Mouse (Mus musculus) MEL (cell line): ENCODE results near the gene Il16. TPM values are rescaled to one million over a fixed set of nuclear protein-coding genes. Genes with fewer than 3 reads are reported as not detected.

ENCODE experiments used
- DNase-seq: peaks from one replicate; pipeline ENCODE4 v3.0.0; 2011; ENCODE audit warnings: low read depth, low spot score
- H3K27ac ChIP-seq: 2 replicates; pipeline ENCODE4 v1.5.1; 2012; ENCODE audit warnings: low read depth, mild to moderate bottlenecking, control low read depth, low read length, moderate library complexity; ENCODE audit not compliant: control insufficient read depth
- H3K27me3 ChIP-seq, 2 experiments: fragments of 150-350 bp in 1 of 2; sonication (generic) in 1 of 2; 2 replicates each; pipeline ENCODE4 v1.6.1; 2012; ENCODE audit warnings: low read length in 2 of 2, mild to moderate bottlenecking in 2 of 2, improper control_type of control experiment in 1 of 2, moderate library complexity in 1 of 2; ENCODE audit not compliant: insufficient read depth in 2 of 2, control insufficient read depth in 1 of 2
- H3K36me3 ChIP-seq, 2 experiments: 2 replicates each; pipeline ENCODE4 v1.6.1; 2012 to 2014; ENCODE audit warnings: low read length in 2 of 2, improper control_type of control experiment in 1 of 2, inconsistent platforms in 1 of 2, mild to moderate bottlenecking in 1 of 2; ENCODE audit not compliant: insufficient read depth in 2 of 2, control insufficient read depth in 1 of 2
- H3K4me1 ChIP-seq, 2 experiments: fragments of 150-350 bp in 1 of 2; sonication (generic) in 1 of 2; 2 replicates each; pipeline ENCODE4 v1.6.1; 2012; ENCODE audit warnings: low read length in 2 of 2, improper control_type of control experiment in 1 of 2, mild to moderate bottlenecking in 1 of 2; ENCODE audit not compliant: insufficient read depth in 2 of 2, control insufficient read depth in 1 of 2
- H3K4me3 ChIP-seq, 2 experiments: fragments of 150-350 bp in 1 of 2; sonication (generic) in 1 of 2; 2 replicates each; pipeline ENCODE4 v1.5.1; 2012; ENCODE audit warnings: low read depth in 2 of 2, low read length in 2 of 2, mild to moderate bottlenecking in 2 of 2, moderate library complexity in 2 of 2, control low read depth in 1 of 2, improper control_type of control experiment in 1 of 2; ENCODE audit not compliant: control insufficient read depth in 1 of 2, insufficient read depth in 1 of 2
- H3K79me2 ChIP-seq: 2 replicates; pipeline ENCODE4 v1.6.1; 2012; ENCODE audit warnings: mild to moderate bottlenecking, low read length, moderate library complexity; ENCODE audit not compliant: control insufficient read depth, poor library complexity, insufficient read depth
- H3K9ac ChIP-seq: 2 replicates; pipeline ENCODE4 v1.6.1; 2012; ENCODE audit warnings: low read depth, mild to moderate bottlenecking, control low read depth, low read length, moderate library complexity; ENCODE audit not compliant: control insufficient read depth, poor library complexity, severe bottlenecking
- H3K9me3 ChIP-seq: fragments of 150-350 bp; sonication (generic); replicated peaks from 2 replicates; pipeline ENCODE4 v1.6.1; 2012; ENCODE audit warnings: mild to moderate bottlenecking, low read length, improper control_type of control experiment, moderate library complexity; ENCODE audit not compliant: insufficient read depth
- CHD2 ChIP-seq: IDR thresholded peaks from 2 replicates; pipeline ENCODE4 v1.6.1; 2011; ENCODE audit warnings: low read length, improper control_type of control experiment
- CTCF ChIP-seq, 3 experiments: IDR thresholded peaks in 2 of 3; conservative IDR thresholded peaks in 1 of 3; 2 replicates each; pipeline ENCODE4 v1.5.1; 2011 to 2012; ENCODE audit warnings: low read length in 3 of 3, low read depth in 2 of 3, mild to moderate bottlenecking in 2 of 3, improper control_type of control experiment in 1 of 3, inconsistent platforms in 1 of 3, mixed read lengths in 1 of 3, moderate library complexity in 1 of 3; ENCODE audit not compliant: control insufficient read depth in 1 of 3, insufficient read depth in 1 of 3, poor library complexity in 1 of 3, severe bottlenecking in 1 of 3
- ELF1 ChIP-seq: IDR thresholded peaks from 2 replicates; pipeline ENCODE4 v1.6.1; 2014; ENCODE audit warnings: low read depth, mild to moderate bottlenecking, inconsistent platforms, low read length, improper control_type of control experiment, moderate library complexity
- ETS1 ChIP-seq: IDR thresholded peaks from 2 replicates; pipeline ENCODE4 v1.6.1; 2012; ENCODE audit warnings: low read depth, mild to moderate bottlenecking, inconsistent platforms, low read length, improper control_type of control experiment, moderate library complexity
- GABPA ChIP-seq: IDR thresholded peaks from 2 replicates; pipeline ENCODE4 v1.6.1; 2012; ENCODE audit warnings: low read depth, mild to moderate bottlenecking, inconsistent platforms, low read length, improper control_type of control experiment, moderate library complexity
- GATA1 ChIP-seq: IDR thresholded peaks from 2 replicates; pipeline ENCODE4 v1.6.1; 2011; ENCODE audit warnings: low read depth, low read length, improper control_type of control experiment
- HCFC1 ChIP-seq: IDR thresholded peaks from 2 replicates; pipeline ENCODE4 v1.6.1; 2012; ENCODE audit warnings: low read depth, mild to moderate bottlenecking, inconsistent platforms, low read length, improper control_type of control experiment, moderate library complexity
- JUND ChIP-seq: IDR thresholded peaks from 2 replicates; pipeline ENCODE4 v1.6.1; 2011; ENCODE audit warnings: low read depth, mild to moderate bottlenecking, improper control_type of control experiment, low read length
- MAFK ChIP-seq: IDR thresholded peaks from 2 replicates; pipeline ENCODE4 v1.6.1; 2011; ENCODE audit warnings: low read depth, mild to moderate bottlenecking, low read length, improper control_type of control experiment, borderline replicate concordance
- MAX ChIP-seq: IDR thresholded peaks from 2 replicates; pipeline ENCODE4 v1.6.1; 2011; ENCODE audit warnings: low read length, improper control_type of control experiment
- MAZ ChIP-seq: IDR thresholded peaks from 2 replicates; pipeline ENCODE4 v1.6.1; 2012; ENCODE audit warnings: low read depth, mild to moderate bottlenecking, inconsistent platforms, low read length, improper control_type of control experiment
- MEF2A ChIP-seq: IDR thresholded peaks from 2 replicates; pipeline ENCODE4 v1.6.1; 2014; ENCODE audit warnings: low read depth, mild to moderate bottlenecking, inconsistent platforms, low read length, improper control_type of control experiment; ENCODE audit not compliant: poor library complexity, insufficient replicate concordance, severe bottlenecking; ENCODE audit errors: extremely low read depth
- MXI1 ChIP-seq: IDR thresholded peaks from 2 replicates; pipeline ENCODE4 v1.6.1; 2011; ENCODE audit warnings: mild to moderate bottlenecking, low read depth, low read length, improper control_type of control experiment
- MYC ChIP-seq: IDR thresholded peaks from 2 replicates; pipeline ENCODE4 v1.6.1; 2011; ENCODE audit warnings: low read depth, mild to moderate bottlenecking, low read length, improper control_type of control experiment, moderate library complexity
- NELFE ChIP-seq: IDR thresholded peaks from 2 replicates; pipeline ENCODE4 v1.6.1; 2011; ENCODE audit warnings: low read depth, low read length, improper control_type of control experiment
- NRF1 ChIP-seq: IDR thresholded peaks from 2 replicates; pipeline ENCODE4 v1.6.1; 2014; ENCODE audit warnings: low read depth, mild to moderate bottlenecking, inconsistent platforms, low read length, improper control_type of control experiment, moderate library complexity; ENCODE audit not compliant: poor library complexity, insufficient read depth, severe bottlenecking
- POLR2A ChIP-seq, 2 experiments: IDR thresholded peaks; 2 replicates each; pipeline ENCODE4 v1.6.1; 2011 to 2012; ENCODE audit warnings: low read length in 2 of 2, mild to moderate bottlenecking in 2 of 2, control low read depth in 1 of 2, improper control_type of control experiment in 1 of 2, low read depth in 1 of 2, moderate library complexity in 1 of 2; ENCODE audit not compliant: control insufficient read depth in 1 of 2, insufficient read depth in 1 of 2, poor library complexity in 1 of 2
- POLR2AphosphoS5 ChIP-seq: IDR thresholded peaks from 2 replicates; pipeline ENCODE4 v1.6.1; 2012; ENCODE audit warnings: low read depth, borderline replicate concordance, mild to moderate bottlenecking, inconsistent platforms, low read length, moderate library complexity, mixed read lengths
- RAD21 ChIP-seq: IDR thresholded peaks from 2 replicates; pipeline ENCODE4 v1.6.1; 2011; ENCODE audit warnings: mild to moderate bottlenecking, low read depth, low read length, improper control_type of control experiment
- RCOR1 ChIP-seq: IDR thresholded peaks from 2 replicates; pipeline ENCODE4 v1.6.1; 2012; ENCODE audit warnings: low read depth, mild to moderate bottlenecking, inconsistent platforms, low read length, improper control_type of control experiment
- TAL1 ChIP-seq: IDR thresholded peaks from 2 replicates; pipeline ENCODE4 v1.6.1; 2012; ENCODE audit warnings: mild to moderate bottlenecking, inconsistent platforms, low read length, moderate library complexity, mixed read lengths
- UBTF ChIP-seq: IDR thresholded peaks from 2 replicates; pipeline ENCODE4 v1.6.1; 2012; ENCODE audit warnings: low read depth, mild to moderate bottlenecking, inconsistent platforms, low read length, improper control_type of control experiment, moderate library complexity, borderline replicate concordance; ENCODE audit not compliant: insufficient read depth
- ZKSCAN1 ChIP-seq: IDR thresholded peaks from 2 replicates; pipeline ENCODE4 v1.6.1; 2012; ENCODE audit warnings: low read depth, mild to moderate bottlenecking, inconsistent platforms, low read length, improper control_type of control experiment, moderate library complexity
- ZMIZ1 ChIP-seq: IDR thresholded peaks from 2 replicates; pipeline ENCODE4 v1.6.1; 2012; ENCODE audit warnings: low read depth, mild to moderate bottlenecking, inconsistent platforms, low read length, improper control_type of control experiment, moderate library complexity
- polyA plus RNA-seq, 2 experiments: library from polyadenylated mRNA; stranded (reverse) in 1 of 2; unstranded in 1 of 2; fragments of >175 nt in 1 of 2; fragments of >200 nt in 1 of 2; gene quantifications; 2 replicates each; pipeline versions ENCODE4 v1.2.1 to v1.2.4; 2012; ENCODE audit warnings: low replicate concordance in 2 of 2, low read depth in 1 of 2; ENCODE audit not compliant: insufficient read length in 2 of 2, insufficient read depth in 1 of 2, missing spikeins in 1 of 2
- total RNA-seq: library from RNA; depleted of rRNA; stranded (reverse); fragments of 300-350 nt; gene quantifications from 2 replicates; pipeline ENCODE4 v1.2.3, GENCODE M21; 2012

Gene Il16
- total and polyA plus RNA-seq, 3 experiments: 0.04 to 0.10 TPM; not detected in 1

DNA sequence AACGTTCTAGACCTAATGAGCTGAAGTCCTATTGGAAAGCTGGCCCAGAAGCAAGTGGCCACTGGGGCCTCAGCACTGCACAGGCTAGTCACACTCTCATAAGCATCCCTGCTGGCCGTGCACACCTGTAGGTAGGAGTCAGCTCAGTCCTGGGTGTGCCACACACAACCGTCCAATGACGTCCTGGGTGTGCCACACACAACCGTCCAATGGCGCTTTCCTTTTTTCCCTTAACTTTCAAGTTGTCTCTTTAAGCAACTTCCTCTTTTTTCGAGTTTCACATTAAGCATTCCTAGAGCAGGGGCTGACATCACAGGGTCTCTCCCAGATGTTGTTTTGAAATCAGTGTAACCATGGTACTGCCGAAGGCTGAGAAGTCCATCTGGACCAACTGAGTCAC, 25.3 kb downstream of the Il16 start:
- Histone ChIP-seq H3K4me1 (no peaks in the 10 kb centered on the region), H3K36me3 (no peaks in the 10 kb centered on the region), H3K9me3 (no peaks in the 10 kb centered on the region), H3K9ac (no peak overlapping the region), H3K79me2 (no peaks in the 10 kb centered on the region), H3K4me3 (no peak overlapping the region), H3K27ac (no peak overlapping the region), H3K27me3 (no peaks in the 10 kb centered on the region)
- no peak for TF ChIP-seq ZKSCAN1
- TF ChIP-seq TAL1: no peak
- no peak for TF ChIP-seq JUND
- TF ChIP-seq MXI1: no peak
- TF ChIP-seq NRF1: no peak
- TF ChIP-seq ZMIZ1: no peak
- TF ChIP-seq CHD2: no peak
- TF ChIP-seq POLR2AphosphoS5: no peak
- no peak for TF ChIP-seq MAFK
- no peak for TF ChIP-seq ETS1
- TF ChIP-seq MAX: no peak
- no peak for TF ChIP-seq CTCF (IDR thresholded peaks at IDR 0.05 in 2 of 3, conservative IDR thresholded peaks at IDR 0.05 in 1 of 3; ENCODE audit: control insufficient read depth in 1 of 3, insufficient read depth in 1 of 3, low read depth in 2 of 3, low read length in 3 of 3, poor library complexity in 1 of 3, severe bottlenecking in 1 of 3)
- no peak for DNase-seq

DNA sequence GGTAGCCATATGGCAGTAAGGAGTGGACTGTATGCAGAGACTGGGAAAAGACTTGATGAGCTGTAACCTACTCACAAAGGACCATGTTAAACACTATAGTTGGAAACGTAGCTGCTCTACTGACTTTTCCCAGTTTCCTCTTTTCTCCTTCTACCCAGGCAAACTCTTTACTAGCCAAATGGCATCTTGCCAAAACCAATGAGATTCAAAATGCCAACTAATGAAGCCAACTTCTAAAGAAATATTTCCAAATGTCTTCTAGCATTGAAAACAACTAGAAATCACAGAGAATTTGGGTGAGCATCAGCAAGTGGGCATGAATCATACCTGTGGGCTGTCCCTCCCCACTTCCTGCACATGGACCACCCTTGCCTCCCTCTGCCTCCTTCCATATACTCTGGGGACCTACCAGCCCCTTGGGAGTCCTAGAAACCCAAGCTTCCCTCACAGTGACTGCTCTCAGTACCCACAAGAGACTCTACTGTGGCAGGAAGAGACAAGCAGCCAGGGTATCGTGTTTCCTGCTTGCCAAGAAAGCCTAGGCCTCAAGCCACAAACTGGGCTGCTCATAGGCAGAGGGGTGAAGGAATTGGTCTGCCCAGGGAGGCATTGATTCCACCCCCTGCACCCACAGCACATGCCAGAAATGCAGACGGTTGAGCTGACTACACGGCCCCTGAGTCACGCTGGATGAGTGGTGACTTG, 28.4 kb downstream of the Il16 start:
- no peaks in the 10 kb centered on the region for H3K27me3 ChIP-seq
- no peaks in the 10 kb centered on the region for H3K4me1 ChIP-seq
- TF ChIP-seq ETS1: no peak
- no peaks in the 10 kb centered on the region for H3K79me2 ChIP-seq
- no peak overlapping the region for H3K9ac ChIP-seq
- no peaks in the 10 kb centered on the region for H3K9me3 ChIP-seq
- H3K27ac ChIP-seq: no peak overlapping the region
- H3K36me3 ChIP-seq: no peaks in the 10 kb centered on the region
- no peak overlapping the region for H3K4me3 ChIP-seq
- no peak for DNase-seq

DNA sequence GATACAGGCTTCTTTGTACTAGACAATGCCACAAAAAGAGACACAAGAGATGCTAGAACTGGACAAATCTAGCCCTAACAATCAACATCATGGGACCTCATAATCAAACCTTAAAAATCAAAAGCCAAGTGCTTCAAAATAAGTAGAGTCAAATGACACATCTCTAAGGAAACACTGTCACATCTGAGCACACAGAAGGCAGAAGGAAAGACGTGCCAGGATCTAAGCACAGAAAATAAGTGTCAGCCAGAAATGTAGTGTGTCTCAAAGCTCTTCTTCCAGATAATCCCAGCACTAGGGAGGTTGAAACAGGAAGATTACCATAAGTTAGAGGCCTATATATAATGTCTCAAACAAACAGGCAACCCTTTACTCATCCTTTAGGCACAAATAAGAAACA, 31.9 kb downstream of the Il16 start:
- Histone ChIP-seq H3K9me3 (no peaks in the 10 kb centered on the region), H3K79me2 (no peaks in the 10 kb centered on the region), H3K27ac (no peak overlapping the region), H3K27me3 (no peaks in the 10 kb centered on the region), H3K9ac (no peak overlapping the region), H3K36me3 (no peaks in the 10 kb centered on the region), H3K4me3 (no peak overlapping the region), H3K4me1 (no peaks in the 10 kb centered on the region)
- DNase-seq: no peak
- TF ChIP-seq ETS1 (no peak), MYC (no peak), TAL1 (no peak), GATA1 (no peak), MAFK (no peak), GABPA (no peak), CTCF (IDR thresholded peaks at IDR 0.05 in 2 of 3, conservative IDR thresholded peaks at IDR 0.05 in 1 of 3; ENCODE audit: control insufficient read depth in 1 of 3, insufficient read depth in 1 of 3, low read depth in 2 of 3, low read length in 3 of 3, poor library complexity in 1 of 3, severe bottlenecking in 1 of 3) (no peak), CHD2 (no peak), RCOR1 (no peak), POLR2AphosphoS5 (no peak), ELF1 (no peak), POLR2A (IDR thresholded peaks at IDR 0.05; ENCODE audit: control insufficient read depth in 1 of 2, insufficient read depth in 1 of 2, low read depth in 1 of 2, low read length in 2 of 2, poor library complexity in 1 of 2) (no peak), MXI1 (no peak), NELFE (no peak), MEF2A (no peak), UBTF (no peak), HCFC1 (no peak), MAZ (no peak), RAD21 (no peak)
